Mouse (Mus musculus) C2C12 (cell line): Measurements from ENCODE around the gene Bub1. TPM values are rescaled to one million over a fixed set of nuclear protein-coding genes. Genes with fewer than 3 reads are reported as not detected.

Experiments used
- H3K27me3 ChIP-seq: one replicate; pipeline ENCODE4 v1.6.1; 2011; ENCODE audit not compliant: control insufficient read depth, insufficient read depth, insufficient read length
- H3K36me3 ChIP-seq: one replicate; pipeline ENCODE4 v1.6.1; 2011; ENCODE audit not compliant: control insufficient read depth, insufficient read depth
- H3K4me3 ChIP-seq: one replicate; pipeline ENCODE4 v1.5.1; 2011; ENCODE audit warnings: mild to moderate bottlenecking, control low read depth; ENCODE audit not compliant: poor library complexity, insufficient read depth, severe bottlenecking
- H3K79me2 ChIP-seq: one replicate; pipeline ENCODE4 v1.6.1; 2011; ENCODE audit not compliant: control insufficient read depth, insufficient read depth
- H3K79me3 ChIP-seq: one replicate; pipeline ENCODE4 v1.6.1; 2011; ENCODE audit warnings: low read depth, control low read depth
- H3ac ChIP-seq: one replicate; pipeline ENCODE3; 2011; ENCODE audit warnings: low read depth; ENCODE audit not compliant: control insufficient read depth, insufficient read length
- CEBPB ChIP-seq: IDR thresholded peaks from one replicate; pipeline ENCODE4 v1.6.1; 2011; ENCODE audit warnings: low read depth, mild to moderate bottlenecking, control low read depth, moderate library complexity
- CTCF ChIP-seq: IDR thresholded peaks from one replicate; pipeline ENCODE4 v1.5.1; 2011; ENCODE audit not compliant: control insufficient read depth, insufficient read depth, insufficient read length
- FOSL1 ChIP-seq: IDR thresholded peaks from one replicate; pipeline ENCODE4 v1.8.0; 2011; ENCODE audit warnings: mild to moderate bottlenecking, low read length; ENCODE audit not compliant: poor library complexity, insufficient read depth, severe bottlenecking
- MAX ChIP-seq: IDR thresholded peaks from one replicate; pipeline ENCODE4 v1.6.1; 2011; ENCODE audit warnings: mild to moderate bottlenecking, control low read depth
- MYOD1 ChIP-seq: IDR thresholded peaks from one replicate; pipeline ENCODE4 v1.6.1; 2011; ENCODE audit warnings: low read depth; ENCODE audit not compliant: control insufficient read depth, insufficient read length
- MYOG ChIP-seq: IDR thresholded peaks from one replicate; pipeline ENCODE4 v1.6.1; 2011; ENCODE audit not compliant: control insufficient read depth, insufficient read length; ENCODE audit errors: extremely low read depth
- USF1 ChIP-seq: IDR thresholded peaks from one replicate; pipeline ENCODE4 v1.6.1; 2011; ENCODE audit warnings: low read depth, mild to moderate bottlenecking, control low read depth, moderate library complexity
- polyA plus RNA-seq: library from polyadenylated mRNA; unstranded; fragments of >200 nt; fragmentation: generic; extraction: Trizol; gene quantifications from one replicate; pipeline ENCODE4 v1.2.1, GENCODE M21; 2012; ENCODE audit warnings: missing spikeins

Gene Bub1
- polyA plus RNA-seq, 1 experiment: 10.0 TPM

- Histone ChIP-seq H3K36me3 (peaks cover 29% of the 10 kb centered on the region), H3ac (peak overlapping the region; percentile 37), H3K27me3 (no peaks in the 10 kb centered on the region), H3K4me3 (no peak overlapping the region), H3K79me3 (no peaks in the 10 kb centered on the region), H3K79me2 (no peaks in the 10 kb centered on the region)
- TF ChIP-seq USF1: no peak
- peak; percentile 50 for TF ChIP-seq MAX
- no peak for TF ChIP-seq CEBPB
- no peak for TF ChIP-seq FOSL1
- no peak for TF ChIP-seq MYOD1
- TF ChIP-seq CTCF: no peak
- no peak for TF ChIP-seq MYOG
Observed at GRCm38 (mm10) chr2:127761587-127761986, 70.1 kb downstream of the Bub1 start.

- Histone ChIP-seq H3K4me3 (no peak overlapping the region), H3K27me3 (no peaks in the 10 kb centered on the region), H3ac (no peak overlapping the region), H3K79me2 (no peaks in the 10 kb centered on the region), H3K79me3 (no peaks in the 10 kb centered on the region), H3K36me3 (peaks cover 27% of the 10 kb centered on the region)
- no peak for TF ChIP-seq CEBPB
- peak; percentile 33 for TF ChIP-seq MAX
Observed at GRCm38 (mm10) chr2:127760429-127761000, 71.2 kb downstream of the Bub1 start.

DNA sequence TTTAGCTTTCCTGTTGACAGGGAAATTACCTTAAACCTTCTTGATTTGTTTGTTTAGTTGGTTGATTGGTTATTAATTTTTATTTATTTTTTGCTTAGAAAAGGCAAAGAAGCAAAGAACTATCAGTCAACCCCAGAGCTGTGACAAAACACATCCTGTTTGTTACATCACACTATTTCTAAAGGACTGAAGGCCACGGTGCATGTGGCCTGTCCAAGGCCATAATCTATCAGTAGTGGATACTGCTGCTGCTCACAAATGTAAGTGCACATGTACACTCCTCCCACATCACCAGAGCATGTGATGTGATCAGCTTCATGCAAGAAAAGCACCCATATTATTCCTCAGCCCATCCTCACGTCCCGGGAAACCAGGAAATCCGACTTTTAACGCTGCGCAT is 71.7 kb downstream of the Bub1 start:
- Histone ChIP-seq H3K79me3 (no peaks in the 10 kb centered on the region), H3K4me3 (no peak overlapping the region), H3K27me3 (no peaks in the 10 kb centered on the region), H3K36me3 (peaks cover 24% of the 10 kb centered on the region), H3ac (no peak overlapping the region), H3K79me2 (no peaks in the 10 kb centered on the region)
- TF ChIP-seq MAX (no peak), MYOD1 (no peak), USF1 (no peak), CTCF (no peak), FOSL1 (no peak), MYOG (no peak), CEBPB (no peak)

GRCm38 (mm10) chr2:127759157-127759880 is 72.3 kb downstream of the Bub1 start:
- Histone ChIP-seq H3K79me2 (no peaks in the 10 kb centered on the region), H3K4me3 (no peak overlapping the region), H3K36me3 (peaks cover 24% of the 10 kb centered on the region), H3K79me3 (no peaks in the 10 kb centered on the region), H3K27me3 (no peaks in the 10 kb centered on the region), H3ac (no peak overlapping the region)
- TF ChIP-seq MYOD1: no peak
- no peak for TF ChIP-seq CTCF
- TF ChIP-seq USF1: no peak
- no peak for TF ChIP-seq MYOG
- no peak for TF ChIP-seq FOSL1
- TF ChIP-seq CEBPB: no peak
- TF ChIP-seq MAX: no peak

- Histone ChIP-seq H3K4me3 (no peak overlapping the region), H3K79me3 (no peaks in the 10 kb centered on the region), H3ac (no peak overlapping the region), H3K36me3 (peaks cover 15% of the 10 kb centered on the region), H3K79me2 (no peaks in the 10 kb centered on the region), H3K27me3 (no peaks in the 10 kb centered on the region)
- TF ChIP-seq MYOG (no peak), CTCF (no peak), MAX (no peak), USF1 (no peak), MYOD1 (no peak), FOSL1 (no peak), CEBPB (no peak)
Observed at GRCm38 (mm10) chr2:127757171-127757570, 74.5 kb downstream of the Bub1 start.

GRCm38 (mm10) chr2:127754113-127754512 is 77.6 kb downstream of the Bub1 start:
- Histone ChIP-seq H3K4me3 (no peak overlapping the region), H3K36me3 (peaks cover 10% of the 10 kb centered on the region), H3K27me3 (no peaks in the 10 kb centered on the region), H3K79me2 (no peaks in the 10 kb centered on the region), H3ac (no peak overlapping the region), H3K79me3 (no peaks in the 10 kb centered on the region)
- no peak for TF ChIP-seq CEBPB
- no peak for TF ChIP-seq CTCF
